Mouse (Mus musculus): Measurements from ENCODE around the gene Nap1l2.

DNA sequence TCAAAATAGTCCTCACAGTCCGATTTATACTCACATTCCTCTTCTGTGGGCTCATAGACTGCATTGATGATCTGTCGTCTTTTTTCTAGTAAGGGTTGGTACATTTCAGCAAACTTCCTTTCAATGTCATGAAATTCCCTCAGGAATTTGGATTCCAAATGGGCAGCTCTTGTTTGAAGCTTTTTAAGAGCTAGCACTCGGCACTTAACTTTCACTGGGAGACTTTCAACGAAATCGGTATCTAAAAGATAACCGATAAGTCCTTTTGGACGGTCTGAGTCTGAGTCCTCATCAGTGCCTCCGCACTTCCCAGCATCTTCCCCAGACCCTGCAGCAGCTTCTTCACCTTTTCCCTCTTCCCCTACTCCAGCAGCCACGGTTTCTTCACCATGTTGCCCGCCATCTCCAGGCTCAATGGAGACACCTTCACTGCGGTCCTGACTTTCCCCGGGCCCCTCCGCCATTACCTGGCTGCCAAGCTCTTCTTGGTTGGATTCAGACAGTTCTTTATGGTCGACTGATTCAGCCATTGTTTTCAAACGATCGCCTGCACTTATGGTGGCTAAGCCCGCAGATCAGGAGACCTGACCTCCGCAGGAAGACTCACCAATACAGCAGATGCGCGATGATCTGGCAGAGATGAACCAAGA is 534 bp downstream of the Nap1l2 start:
- TF ChIP-seq CTCF (IDR thresholded peaks at IDR 0.05; ENCODE audit: low read depth, low read length) (no peak), GATA1 (IDR thresholded peaks at IDR 0.05; ENCODE audit: borderline replicate concordance, low read length) (no peak), TAL1 (conservative IDR thresholded peaks at IDR 0.05; ENCODE audit: low read depth, low read length) (no peak), GATA2 (IDR thresholded peaks at IDR 0.05; ENCODE audit: borderline replicate concordance, low read depth, low read length) (no peak), POLR2AphosphoS5 (IDR thresholded peaks at IDR 0.05; ENCODE audit: insufficient replicate concordance, low read depth, low read length) (no peak)

All from G1E (cell line).